Mouse (Mus musculus): ENCODE measurements around the gene Gm3072.
"Not testable (repeated sequence)": the region's sequence is repeated elsewhere in the genome, so short reads cannot be mapped to it uniquely, and the experiment has no call there.

The Gm3072 gene

DNA sequence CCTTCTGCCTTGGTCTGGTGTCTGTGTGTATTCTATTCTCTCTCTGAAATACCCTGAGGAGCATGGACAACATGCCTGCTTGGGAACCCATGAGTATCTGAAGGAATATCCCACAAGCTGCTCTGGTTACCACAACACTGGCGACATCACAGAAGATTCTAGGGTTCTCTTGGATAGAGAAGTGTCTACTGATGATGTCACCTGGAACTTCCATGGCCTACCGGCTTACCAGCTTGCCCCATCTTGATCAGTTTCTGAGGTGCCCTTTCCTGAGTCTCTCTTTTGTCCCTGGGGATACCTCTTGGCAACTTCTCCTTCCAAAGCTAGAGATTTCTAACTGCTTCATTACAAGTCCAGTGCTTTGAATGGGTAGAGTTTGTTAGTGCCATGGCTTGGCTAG is at the start of gene Gm3072:
Gene Gm3072, minus strand, starts transcription at position 101 of the 400 bp plus-strand sequence.
- DNase-seq (ENCODE audit: low read depth, low spot score), result not testable (repeated sequence)

DNA sequence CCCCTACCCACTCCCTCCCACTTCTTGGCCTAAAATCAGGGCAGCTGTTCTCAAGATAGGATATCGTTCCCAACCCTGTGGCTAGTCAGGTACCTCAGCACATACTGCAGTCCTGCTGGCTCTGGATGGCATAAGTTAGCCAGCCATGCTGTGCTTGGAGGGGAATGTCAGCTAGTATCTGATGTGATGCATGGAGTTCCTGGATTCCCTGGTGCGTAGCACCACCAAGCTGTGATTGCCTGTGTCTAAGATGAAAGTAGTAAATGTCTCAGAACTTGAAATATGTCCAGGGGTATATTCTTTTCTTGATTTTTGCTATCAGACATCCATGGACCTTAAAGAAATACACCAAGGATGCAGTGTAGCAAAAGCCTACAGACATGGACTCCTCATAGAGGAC is 23.8 kb upstream of the Gm3072 start:
- not testable (repeated sequence) for DNase-seq (ENCODE audit: low read depth, low spot score)

GRCm38 (mm10) chr14:41646387-41646786 is 22.0 kb upstream of the Gm3072 start, which contains the start of gene Gm3676:
Gene Gm3676, minus strand, starts transcription at chr14:41646487.
- DNase-seq (ENCODE audit: low read depth, low spot score), result not testable (repeated sequence)

DNA sequence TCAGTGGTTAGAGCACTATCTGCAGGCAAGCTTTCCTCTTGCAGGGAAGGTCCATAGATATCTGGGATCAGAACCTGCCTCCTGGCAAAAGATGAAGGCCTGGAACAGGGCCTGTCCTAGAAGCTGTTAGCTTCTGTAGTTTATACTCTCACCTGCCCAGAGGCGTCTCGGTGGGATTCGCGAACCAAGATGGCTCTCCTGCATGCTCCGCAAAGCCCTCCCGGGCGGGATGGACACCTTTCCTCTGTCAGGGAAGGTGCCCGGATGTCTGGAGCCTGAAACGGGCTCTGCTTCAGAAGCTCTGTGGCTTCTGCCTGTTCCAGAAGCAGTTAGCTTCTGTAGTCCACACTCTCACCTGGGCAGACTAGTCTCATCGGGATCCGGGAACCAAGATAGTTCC is 5.7 kb upstream of the Gm3072 start:
- DNase-seq (ENCODE audit: low read depth, low spot score), result not testable (repeated sequence)

DNA sequence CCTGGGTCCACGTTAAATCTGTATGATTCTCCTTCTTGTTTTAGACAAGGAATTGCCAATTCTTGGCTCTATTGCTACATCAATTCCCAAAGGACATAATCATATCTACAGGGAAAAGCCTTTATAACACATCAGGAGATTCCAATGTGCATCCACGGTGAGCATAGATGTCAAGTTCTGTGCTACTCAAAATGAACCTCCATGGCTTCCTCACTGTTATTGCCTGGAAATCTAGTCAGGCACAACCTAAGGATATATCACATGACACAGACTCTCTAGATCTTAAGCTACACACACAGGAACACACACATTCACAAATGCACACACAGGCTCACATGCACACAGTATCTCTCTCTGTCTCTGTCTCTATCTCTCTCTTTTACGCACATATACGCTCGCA is 1.9 kb downstream of the Gm3072 start:
- DNase-seq (ENCODE audit: low read depth, low spot score), result not testable (repeated sequence)

DNA sequence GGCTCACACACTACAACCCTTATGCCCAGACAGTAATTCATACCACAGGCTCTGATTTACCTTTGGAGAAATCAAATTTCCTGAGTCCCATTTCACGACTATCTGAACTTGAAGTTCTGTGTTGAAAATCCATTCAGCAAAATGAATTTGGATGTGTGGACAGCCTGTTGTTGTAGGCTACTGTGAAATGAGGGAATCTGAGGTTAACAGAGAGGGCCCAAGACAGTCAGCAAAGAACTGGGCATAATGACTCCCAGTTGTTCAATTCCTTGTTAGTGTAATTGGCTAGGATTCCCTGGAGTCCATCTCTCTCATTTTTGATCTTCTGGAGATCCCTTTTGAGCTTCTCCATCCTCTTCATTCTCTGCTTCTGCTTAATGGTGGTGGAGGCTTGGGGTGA is 13.7 kb downstream of the Gm3072 start:
- not testable (repeated sequence) for DNase-seq (ENCODE audit: low read depth, low spot score)

GRCm38 (mm10) chr14:41600935-41601334 is 23.5 kb downstream of the Gm3072 start:
- DNase-seq (ENCODE audit: low read depth, low spot score), result not testable (repeated sequence)

GRCm38 (mm10) chr14:41586346-41586745 is 38.1 kb downstream of the Gm3072 start:
- not testable (repeated sequence) for DNase-seq (ENCODE audit: low read depth, low spot score)

DNA sequence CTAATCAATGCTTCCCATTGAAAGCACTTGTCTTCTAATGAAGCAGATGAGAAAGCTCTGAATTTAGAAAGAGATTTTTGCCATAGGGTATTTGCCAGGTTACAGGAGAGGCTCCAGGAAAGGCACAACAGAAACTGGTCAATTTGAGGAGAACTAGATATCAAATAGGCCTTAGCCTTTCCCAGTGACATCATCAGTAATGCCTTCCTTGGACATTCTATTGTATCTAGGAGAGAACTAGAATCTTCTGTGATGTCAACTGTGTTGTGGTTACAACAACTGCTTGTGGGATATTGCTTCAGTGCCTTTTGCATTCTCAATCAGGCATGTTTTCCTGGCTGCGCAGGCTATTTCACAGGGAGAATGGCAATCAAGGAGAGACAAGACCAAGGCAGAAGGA is 51.5 kb downstream of the Gm3072 start, which contains the start of gene 1700049E17Rik2:
Gene 1700049E17Rik2, plus strand, starts transcription at position 301 of the 400 bp plus-strand sequence.
- not testable (repeated sequence) for DNase-seq (ENCODE audit: low read depth, low spot score)
